Mouse (Mus musculus): ENCODE results near the gene Dmrtc2. TPM values are rescaled to one million over a fixed set of nuclear protein-coding genes. Genes with fewer than 3 reads are reported as not detected.
A peak's percentile ranks its signal among the peaks of the same experiment; 100 is the strongest.
"Not testable (repeated sequence)": the region's sequence is repeated elsewhere in the genome, so short reads cannot be mapped to it uniquely, and the experiment has no call there.

Dmrtc2 gene
- polyA plus RNA-seq (2015; fragmentation: Nextera tagmentation; extraction: Ambion mirVana), result not detected in 2 replicates

- Histone ChIP-seq H3K27ac (ENCODE audit: low read length) (no peak within 1 kb of the TSS), H3K4me2 (replicated peaks; ENCODE audit: low read depth, low read length) (no peak within 1 kb of the TSS), H3K4me3 (ENCODE audit: low read depth, low read length) (no peak within 1 kb of the TSS), H3K9ac (replicated peaks; ENCODE audit: low read depth) (no peak within 1 kb of the TSS), H3K27me3 (replicated peaks; ENCODE audit: insufficient read depth, low read length) (no peaks in the 10 kb centered on the region), H3K36me3 (ENCODE audit: insufficient read depth, low read length) (no peaks in the 10 kb centered on the region), H3K9me3 (ENCODE audit: low read length) (no peaks in the 10 kb centered on the region), H3K4me1 (ENCODE audit: insufficient read depth, low read depth, low read length) (no peaks in the 10 kb centered on the region)
- WGBS, result 47% methylated on average over 38 of the region's 41 CpGs
- DNase-seq (ENCODE audit: low spot score), result no peak
- no peak for TF ChIP-seq EP300 (IDR thresholded peaks at IDR 0.05)
- TF ChIP-seq CTCF (IDR thresholded peaks at IDR 0.05), result no peak
- ATAC-seq, result no peak
Observed at GRCm38 (mm10) chr7:24869532-24870165, at the start of gene Dmrtc2, which contains the start of gene Lypd4. Gene Dmrtc2 (plus strand): TSS chr7:24870057. Gene Lypd4 (minus strand): TSS chr7:24869941.

GRCm38 (mm10) chr7:24824452-24824851, 45.4 kb upstream of the Dmrtc2 start:
- no peak overlapping the region for H3K4me3 ChIP-seq (ENCODE audit: low read depth, low read length)
- H3K9ac ChIP-seq (replicated peaks; ENCODE audit: low read depth), result no peak overlapping the region
- H3K27me3 ChIP-seq (replicated peaks; ENCODE audit: insufficient read depth, low read length), result no peaks in the 10 kb centered on the region
- no peak overlapping the region for H3K27ac ChIP-seq (ENCODE audit: low read length)
- DNase-seq (ENCODE audit: low spot score) (no peak), ATAC-seq (no peak)
- no peaks in the 10 kb centered on the region for H3K4me1 ChIP-seq (ENCODE audit: insufficient read depth, low read depth, low read length)
- TF ChIP-seq EP300 (IDR thresholded peaks at IDR 0.05), result no peak
- TF ChIP-seq CTCF (IDR thresholded peaks at IDR 0.05), result no peak
- no peaks in the 10 kb centered on the region for H3K36me3 ChIP-seq (ENCODE audit: insufficient read depth, low read length)
- no peaks in the 10 kb centered on the region for H3K9me3 ChIP-seq (ENCODE audit: low read length)
- no peak overlapping the region for H3K4me2 ChIP-seq (replicated peaks; ENCODE audit: low read depth, low read length)
- 48% methylated on average over 7 of the region's 7 CpGs for WGBS

GRCm38 (mm10) chr7:24827181-24827580, 42.7 kb upstream of the Dmrtc2 start:
- ATAC-seq, result no peak
- no peaks in the 10 kb centered on the region for H3K27me3 ChIP-seq (replicated peaks; ENCODE audit: insufficient read depth, low read length)
- no peak overlapping the region for H3K4me2 ChIP-seq (replicated peaks; ENCODE audit: low read depth, low read length)
- no peaks in the 10 kb centered on the region for H3K4me1 ChIP-seq (ENCODE audit: insufficient read depth, low read depth, low read length)
- H3K4me3 ChIP-seq (ENCODE audit: low read depth, low read length), result no peak overlapping the region
- TF ChIP-seq CTCF (IDR thresholded peaks at IDR 0.05) (no peak), EP300 (IDR thresholded peaks at IDR 0.05) (no peak)
- no peaks in the 10 kb centered on the region for H3K36me3 ChIP-seq (ENCODE audit: insufficient read depth, low read length)
- H3K27ac ChIP-seq (ENCODE audit: low read length), result no peak overlapping the region
- H3K9me3 ChIP-seq (ENCODE audit: low read length), result no peaks in the 10 kb centered on the region
- WGBS, result 93% methylated on average over 4 of the region's 4 CpGs
- no peak overlapping the region for H3K9ac ChIP-seq (replicated peaks; ENCODE audit: low read depth)
- DNase-seq (ENCODE audit: low spot score), result no peak

- H3K4me3 ChIP-seq (ENCODE audit: low read depth, low read length); H3K4me2 ChIP-seq (replicated peaks; ENCODE audit: low read depth, low read length); H3K9me3 ChIP-seq (ENCODE audit: low read length); DNase-seq (ENCODE audit: low spot score); H3K4me1 ChIP-seq (ENCODE audit: insufficient read depth, low read depth, low read length); H3K36me3 ChIP-seq (ENCODE audit: insufficient read depth, low read length); H3K27me3 ChIP-seq (replicated peaks; ENCODE audit: insufficient read depth, low read length); H3K9ac ChIP-seq (replicated peaks; ENCODE audit: low read depth); H3K27ac ChIP-seq (ENCODE audit: low read length): not testable (repeated sequence)
- WGBS, result 65% methylated on average over 11 of the region's 13 CpGs
- ATAC-seq, result peak; percentile 56
Observed at GRCm38 (mm10) chr7:24838732-24839409, 31.0 kb upstream of the Dmrtc2 start.

GRCm38 (mm10) chr7:24839410-24839808, 30.4 kb upstream of the Dmrtc2 start:
- no peak for ATAC-seq
- no peaks in the 10 kb centered on the region for H3K4me1 ChIP-seq (ENCODE audit: insufficient read depth, low read depth, low read length)
- 68% methylated on average over 8 of the region's 8 CpGs for WGBS

GRCm38 (mm10) chr7:24840331-24840730, 29.5 kb upstream of the Dmrtc2 start:
- WGBS, result 51% methylated on average over 3 of the region's 3 CpGs
- H3K27me3 ChIP-seq (replicated peaks; ENCODE audit: insufficient read depth, low read length), result no peaks in the 10 kb centered on the region
- H3K36me3 ChIP-seq (ENCODE audit: insufficient read depth, low read length), result no peaks in the 10 kb centered on the region

More at GRCm38 (mm10) chr7:24839410-24839808, 30.4 kb upstream of the Dmrtc2 start:
- no peaks in the 10 kb centered on the region for H3K9me3 ChIP-seq (ENCODE audit: low read length)
- H3K9ac ChIP-seq (replicated peaks; ENCODE audit: low read depth), result no peak overlapping the region
- no peaks in the 10 kb centered on the region for H3K27me3 ChIP-seq (replicated peaks; ENCODE audit: insufficient read depth, low read length)
- no peak overlapping the region for H3K4me2 ChIP-seq (replicated peaks; ENCODE audit: low read depth, low read length)
- no peak overlapping the region for H3K4me3 ChIP-seq (ENCODE audit: low read depth, low read length)
- TF ChIP-seq EP300 (IDR thresholded peaks at IDR 0.05) (no peak), CTCF (IDR thresholded peaks at IDR 0.05) (no peak)
- no peaks in the 10 kb centered on the region for H3K36me3 ChIP-seq (ENCODE audit: insufficient read depth, low read length)
- H3K27ac ChIP-seq (ENCODE audit: low read length), result no peak overlapping the region
- no peak for DNase-seq (ENCODE audit: low spot score)

More at GRCm38 (mm10) chr7:24840331-24840730, 29.5 kb upstream of the Dmrtc2 start:
- Histone ChIP-seq H3K9me3 (ENCODE audit: low read length) (no peaks in the 10 kb centered on the region), H3K27ac (ENCODE audit: low read length) (no peak overlapping the region), H3K4me1 (ENCODE audit: insufficient read depth, low read depth, low read length) (no peaks in the 10 kb centered on the region), H3K9ac (replicated peaks; ENCODE audit: low read depth) (no peak overlapping the region), H3K4me2 (replicated peaks; ENCODE audit: low read depth, low read length) (no peak overlapping the region), H3K4me3 (ENCODE audit: low read depth, low read length) (no peak overlapping the region)
- ATAC-seq, result no peak
- no peak for TF ChIP-seq CTCF (IDR thresholded peaks at IDR 0.05)
- no peak for TF ChIP-seq EP300 (IDR thresholded peaks at IDR 0.05)
- DNase-seq (ENCODE audit: low spot score), result no peak
